Mouse (Mus musculus) kidney, postnatal 0 days (tissue): Measurements from ENCODE around the gene Itga9. TPM values are rescaled to one million over a fixed set of nuclear protein-coding genes. Genes with fewer than 3 reads are reported as not detected.

ENCODE experiments used
- ATAC-seq: fragments of 200-750 bp; cut with Nextera tagmentation; replicated peaks from 2 replicates; pipeline ENCODE4 v1.8.0; 2017; ENCODE audit warnings: low read depth, moderate number of reproducible peaks, moderate TSS enrichment, moderate library complexity; ENCODE audit not compliant: low FRiP score
- DNase-seq: peaks from one replicate; pipeline ENCODE4 v3.0.0-alpha.2; 2016; ENCODE audit warnings: low spot score
- H3K27ac ChIP-seq: fragments of 300-500 bp; sonication (generic); 2 replicates; pipeline ENCODE4 v1.5.1; 2014; ENCODE audit warnings: mild to moderate bottlenecking
- H3K27me3 ChIP-seq: fragments of 300-500 bp; sonication (generic); 2 replicates; pipeline ENCODE4 v1.6.1; 2014; ENCODE audit warnings: low read length, mixed read lengths; ENCODE audit not compliant: insufficient read depth
- H3K36me3 ChIP-seq: fragments of 300-500 bp; sonication (generic); 2 replicates; pipeline ENCODE4 v1.6.1; 2014; ENCODE audit warnings: low read length, mixed read lengths; ENCODE audit not compliant: insufficient read depth
- H3K4me1 ChIP-seq: fragments of 300-500 bp; sonication (generic); replicated peaks from 2 replicates; pipeline ENCODE4 v1.6.1; 2014; ENCODE audit warnings: antibody characterized with exemption, low read length, mixed read lengths; ENCODE audit not compliant: insufficient read depth
- H3K4me2 ChIP-seq: fragments of 300-500 bp; sonication (generic); 2 replicates; pipeline ENCODE4 v1.6.1; 2014; ENCODE audit warnings: mild to moderate bottlenecking, low read length, moderate library complexity, mixed read lengths
- H3K4me3 ChIP-seq: fragments of 300-500 bp; sonication (generic); replicated peaks from 2 replicates; pipeline ENCODE4 v1.5.1; 2014; ENCODE audit warnings: low read depth, low read length
- H3K9ac ChIP-seq: fragments of 300-500 bp; sonication (generic); 2 replicates; pipeline ENCODE4 v1.6.1; 2014; ENCODE audit warnings: low read depth, low read length
- H3K9me3 ChIP-seq: fragments of 300-500 bp; sonication (generic); replicated peaks from 2 replicates; pipeline ENCODE4 v1.6.1; 2016; ENCODE audit warnings: low read length, inconsistent platforms, mixed read lengths
- CTCF ChIP-seq: IDR thresholded peaks from 2 replicates; pipeline ENCODE4 v1.5.1; 2016; ENCODE audit warnings: antibody characterized with exemption, low read depth, mild to moderate bottlenecking, moderate library complexity
- WGBS: fragments of 180-500 bp; shearing (Covaris S2); extraction: QIAGEN DNeasy Blood & Tissue Kit; methylation state at CpG from one replicate; pipeline ENCODE4 v1.1.7; 2014; 5-methylcytosine and 5-hydroxymethylcytosine counted together
- polyA plus RNA-seq: library from polyadenylated mRNA; unstranded; fragments of >200 nt; fragmentation: Nextera tagmentation; extraction: Ambion mirVana; gene quantifications from 2 replicates; pipeline ENCODE4 v1.2.1, GENCODE M21; 2015

The Itga9 gene
- polyA plus RNA-seq, 1 experiment from 2014 or later, result 23.2 TPM

DNA sequence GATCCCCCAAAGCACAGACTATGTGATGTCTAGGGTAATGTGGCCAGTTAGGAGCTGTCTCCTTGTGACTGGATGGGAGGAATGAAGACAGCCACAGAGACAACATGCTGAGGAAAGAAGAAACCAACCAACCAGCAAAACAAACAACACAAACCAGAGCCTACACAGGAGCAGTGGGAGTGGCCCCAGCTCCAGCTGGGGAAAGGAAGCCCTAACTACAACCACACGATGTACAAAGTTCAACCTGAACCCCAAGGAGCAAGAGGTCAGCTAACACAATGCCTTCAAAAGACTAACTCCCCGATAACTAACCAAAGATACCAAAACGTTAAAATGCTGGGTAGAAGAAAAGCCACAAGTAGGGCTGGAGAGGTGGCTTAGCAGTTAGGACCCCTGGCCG is 19.4 kb upstream of the Itga9 start:
- H3K9me3 ChIP-seq, result no peaks in the 10 kb centered on the region
- no peak overlapping the region for H3K4me3 ChIP-seq
- no peaks in the 10 kb centered on the region for H3K27me3 ChIP-seq
- no peak for TF ChIP-seq CTCF
- no peaks in the 10 kb centered on the region; the same call in 1 of the 2 replicates for H3K4me1 ChIP-seq
- no peak overlapping the region for H3K4me2 ChIP-seq
- 0 out of 2 replicates have a peak, but pooled peaks cover 4% of the 10 kb centered on the region for H3K36me3 ChIP-seq
- no peak overlapping the region for H3K9ac ChIP-seq
- ATAC-seq (no peak), DNase-seq (no peak)
- no peak overlapping the region for H3K27ac ChIP-seq
- WGBS, result 53% methylated on average over 4 of the region's 4 CpGs

DNA sequence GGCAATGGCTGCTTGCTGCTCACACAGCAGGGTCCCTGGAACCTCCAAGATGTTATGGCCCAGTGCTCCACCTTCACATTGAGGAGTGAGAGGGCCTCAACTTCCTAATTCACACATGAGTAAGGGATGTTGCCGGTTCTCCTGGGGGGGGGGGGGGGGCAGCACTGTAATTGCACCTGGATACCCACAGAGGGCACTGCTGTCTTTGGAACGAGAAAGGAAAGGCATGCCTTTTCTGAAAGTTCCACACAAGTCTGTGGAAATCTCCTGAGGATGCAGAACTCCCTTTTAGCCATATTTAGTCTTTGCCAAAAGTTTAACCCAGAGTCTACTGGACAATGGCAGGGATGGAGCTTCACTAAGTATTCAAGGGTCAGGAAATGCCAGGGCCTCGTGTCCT is 17.2 kb upstream of the Itga9 start:
- Histone ChIP-seq H3K9me3 (no peaks in the 10 kb centered on the region), H3K36me3 (no peaks in the 10 kb centered on the region), H3K4me1 (no peaks in the 10 kb centered on the region; the same call in 1 of the 2 replicates), H3K4me3 (no peak overlapping the region), H3K4me2 (no peak overlapping the region), H3K27me3 (no peaks in the 10 kb centered on the region), H3K9ac (no peak overlapping the region), H3K27ac (no peak overlapping the region)
- no peak for ATAC-seq
- WGBS, result 24% methylated on average over 3 of the region's 3 CpGs
- peak; percentile 84 for TF ChIP-seq CTCF
- peak; percentile 79 for DNase-seq

DNA sequence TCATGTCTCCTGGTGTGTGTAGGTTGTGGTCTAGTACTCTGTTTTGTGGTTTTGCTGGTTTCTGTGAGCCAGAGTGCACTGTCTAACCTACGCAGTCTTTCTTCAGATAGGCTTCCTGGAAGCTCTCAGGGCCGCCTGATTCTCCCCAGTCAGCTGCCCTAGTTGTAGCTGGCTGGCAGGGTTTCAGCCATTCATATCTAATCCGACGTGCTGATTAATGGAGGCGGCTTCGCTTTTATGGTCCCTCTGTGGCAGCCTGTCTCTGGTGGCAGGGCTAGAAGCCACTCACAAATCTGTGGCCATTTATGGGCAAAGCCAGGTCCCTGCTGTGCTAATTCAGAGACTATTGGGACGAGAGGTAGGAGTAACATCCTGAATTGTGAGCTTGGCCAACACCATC is 16.3 kb upstream of the Itga9 start:
- WGBS, result 62% methylated on average over 7 of the region's 7 CpGs
- Histone ChIP-seq H3K4me2 (no peak overlapping the region), H3K9ac (no peak overlapping the region), H3K9me3 (no peaks in the 10 kb centered on the region), H3K27ac (no peak overlapping the region), H3K36me3 (no peaks in the 10 kb centered on the region), H3K4me3 (no peak overlapping the region), H3K27me3 (no peaks in the 10 kb centered on the region), H3K4me1 (no peaks in the 10 kb centered on the region; the same call in 1 of the 2 replicates)
- DNase-seq (no peak), ATAC-seq (no peak)
- TF ChIP-seq CTCF, result no peak

DNA sequence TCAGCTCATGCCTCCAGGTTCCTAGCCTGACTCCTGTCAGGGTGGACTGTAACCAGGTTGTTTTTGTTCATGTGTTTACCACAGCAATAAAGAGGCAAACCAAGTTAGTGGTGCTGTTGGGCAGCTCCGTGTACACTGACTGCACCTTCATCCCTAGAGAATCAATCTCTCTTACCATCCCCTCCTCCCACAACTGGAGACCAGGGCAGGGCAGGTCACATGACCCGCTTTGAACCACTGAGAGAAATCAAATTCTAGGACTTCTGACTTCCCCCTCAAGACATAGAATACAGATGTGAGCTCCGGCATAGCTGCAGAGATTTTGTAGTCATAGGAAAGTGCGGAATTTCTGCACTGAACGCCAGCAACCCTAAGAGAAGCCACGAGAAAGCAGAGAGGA is 14.9 kb upstream of the Itga9 start:
- Histone ChIP-seq H3K27ac (no peak overlapping the region), H3K36me3 (no peaks in the 10 kb centered on the region), H3K9ac (no peak overlapping the region), H3K4me1 (no peaks in the 10 kb centered on the region; the same call in 1 of the 2 replicates), H3K4me3 (no peak overlapping the region), H3K4me2 (no peak overlapping the region), H3K9me3 (no peaks in the 10 kb centered on the region), H3K27me3 (no peaks in the 10 kb centered on the region)
- no peak for TF ChIP-seq CTCF
- WGBS, result 52% methylated on average over 6 of the region's 6 CpGs
- DNase-seq (no peak), ATAC-seq (no peak)

DNA sequence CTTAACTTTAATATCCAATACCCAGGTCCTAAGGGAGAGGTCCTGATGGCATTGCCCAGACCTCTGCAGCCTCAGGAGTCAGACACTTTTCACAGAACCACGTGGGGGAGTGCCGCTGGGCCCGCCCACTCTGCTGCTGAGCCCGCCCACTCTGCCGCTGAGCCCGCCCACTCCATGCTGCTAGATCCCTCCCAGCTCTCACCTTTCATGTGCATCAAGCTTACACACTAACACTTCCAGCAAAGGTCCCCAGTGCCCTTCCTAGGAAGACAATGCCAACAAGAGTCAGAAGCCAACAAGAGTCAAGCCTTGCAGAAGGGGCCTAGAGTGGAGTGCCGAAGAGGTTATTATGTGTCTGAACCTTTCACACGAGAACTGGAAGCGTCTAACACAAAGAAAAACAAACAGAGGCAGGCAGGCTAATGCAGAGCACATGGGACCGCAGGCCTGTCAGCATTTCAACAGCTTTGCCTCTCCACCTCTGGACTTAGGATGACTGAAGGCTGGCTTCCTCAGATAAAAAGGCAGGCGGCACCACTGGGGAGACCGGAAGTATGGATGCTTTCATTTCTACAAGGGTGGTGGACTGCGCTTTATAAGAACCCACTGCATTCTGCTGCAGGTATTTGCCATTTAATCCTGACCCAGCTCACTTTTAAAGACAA is 13.8 kb upstream of the Itga9 start:
- peak overlapping the region; percentile 9; the same call in 1 of the 2 replicates for H3K4me2 ChIP-seq
- no peak overlapping the region for H3K9ac ChIP-seq
- ATAC-seq, result peak; percentile 74

DNA sequence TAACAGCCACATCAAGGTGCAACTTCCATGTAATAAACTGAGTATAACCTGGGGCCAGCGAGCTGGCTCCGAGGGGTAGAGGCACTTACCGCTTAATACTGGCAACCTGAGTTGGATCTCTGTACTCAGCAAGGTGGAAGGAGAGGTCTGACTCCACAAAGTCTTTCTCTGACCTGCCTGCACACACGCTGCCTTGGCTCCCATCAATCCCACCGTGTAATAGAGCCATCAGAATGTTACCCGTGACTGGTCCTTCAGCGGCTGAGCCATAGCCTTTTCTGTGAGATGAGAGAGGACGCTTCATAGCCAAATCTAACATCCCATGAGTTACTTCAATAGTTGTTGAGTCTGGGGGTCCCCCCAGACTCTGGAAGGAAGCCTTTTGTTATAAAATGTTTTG is 13.0 kb upstream of the Itga9 start:
- DNase-seq (no peak), ATAC-seq (no peak)
- Histone ChIP-seq H3K9me3 (no peaks in the 10 kb centered on the region), H3K4me1 (no peaks in the 10 kb centered on the region; the same call in 1 of the 2 replicates), H3K4me3 (no peak overlapping the region), H3K27ac (no peak overlapping the region), H3K27me3 (no peaks in the 10 kb centered on the region), H3K4me2 (no peak overlapping the region), H3K36me3 (no peaks in the 10 kb centered on the region), H3K9ac (no peak overlapping the region)
- no peak for TF ChIP-seq CTCF
- 71% methylated on average over 8 of the region's 8 CpGs for WGBS

More for the DNA sequence above, 13.8 kb upstream of the Itga9 start:
- WGBS, result 29% methylated on average over 13 of the region's 13 CpGs
- Histone ChIP-seq H3K4me3 (no peak overlapping the region), H3K4me1 (no peaks in the 10 kb centered on the region; the same call in 1 of the 2 replicates), H3K27ac (0 out of 2 replicates have a peak overlapping the region, but pooled peaks have one; percentile 14), H3K36me3 (no peaks in the 10 kb centered on the region), H3K9me3 (no peaks in the 10 kb centered on the region), H3K27me3 (no peaks in the 10 kb centered on the region)
- DNase-seq, result peak; percentile 64
- no peak for TF ChIP-seq CTCF
